Mouse (Mus musculus) hindbrain, embryonic 15.5 days (tissue): ENCODE results near the gene Asb17. TPM values are rescaled to one million over a fixed set of nuclear protein-coding genes. Genes with fewer than 3 reads are reported as not detected.

Source experiments
- ATAC-seq: fragments of 200-750 bp; cut with Nextera tagmentation; 2 replicates; pipeline ENCODE4 v1.8.0; 2017; ENCODE audit warnings: low read depth, moderate number of reproducible peaks, moderate TSS enrichment; ENCODE audit not compliant: low FRiP score
- H3K27ac ChIP-seq: fragments of 300-500 bp; sonication (generic); replicated peaks from 2 replicates; pipeline ENCODE4 v1.5.1; 2015; ENCODE audit warnings: mild to moderate bottlenecking, inconsistent platforms
- H3K27me3 ChIP-seq: fragments of 300-500 bp; sonication (generic); 2 replicates; pipeline ENCODE4 v1.6.1; 2015; ENCODE audit warnings: control low read depth, inconsistent platforms
- H3K36me3 ChIP-seq: fragments of 300-500 bp; sonication (generic); 2 replicates; pipeline ENCODE4 v1.6.1; 2015; ENCODE audit warnings: control low read depth, inconsistent platforms
- H3K4me1 ChIP-seq: fragments of 300-500 bp; sonication (generic); replicated peaks from 2 replicates; pipeline ENCODE4 v1.6.1; 2015; ENCODE audit warnings: control low read depth, inconsistent platforms
- H3K4me2 ChIP-seq: fragments of 300-500 bp; sonication (generic); 2 replicates; pipeline ENCODE4 v1.6.1; 2015; ENCODE audit warnings: moderate library complexity, mild to moderate bottlenecking, inconsistent platforms
- H3K4me3 ChIP-seq: fragments of 300-500 bp; sonication (generic); 2 replicates; pipeline ENCODE4 v1.5.1; 2015; ENCODE audit warnings: mild to moderate bottlenecking, inconsistent platforms
- H3K9ac ChIP-seq: fragments of 300-500 bp; sonication (generic); 2 replicates; pipeline ENCODE4 v1.6.1; 2015; ENCODE audit warnings: inconsistent platforms
- H3K9me3 ChIP-seq: fragments of 300-500 bp; sonication (generic); 2 replicates; pipeline ENCODE4 v1.6.1; 2016; ENCODE audit warnings: control low read depth, inconsistent platforms
- WGBS: fragments of 180-500 bp; shearing (Covaris S2); methylation state at CpG from one replicate; pipeline ENCODE4 v1.1.7; 2015; 5-methylcytosine and 5-hydroxymethylcytosine counted together
- polyA plus RNA-seq: library from polyadenylated mRNA; unstranded; fragments of >200 nt; fragmentation: Nextera tagmentation; extraction: Ambion mirVana; gene quantifications from 2 replicates; pipeline ENCODE4 v1.2.1, GENCODE M21; 2015

Asb17 gene
- 0.09 and 0.17 TPM in 2 replicates for polyA plus RNA-seq

DNA sequence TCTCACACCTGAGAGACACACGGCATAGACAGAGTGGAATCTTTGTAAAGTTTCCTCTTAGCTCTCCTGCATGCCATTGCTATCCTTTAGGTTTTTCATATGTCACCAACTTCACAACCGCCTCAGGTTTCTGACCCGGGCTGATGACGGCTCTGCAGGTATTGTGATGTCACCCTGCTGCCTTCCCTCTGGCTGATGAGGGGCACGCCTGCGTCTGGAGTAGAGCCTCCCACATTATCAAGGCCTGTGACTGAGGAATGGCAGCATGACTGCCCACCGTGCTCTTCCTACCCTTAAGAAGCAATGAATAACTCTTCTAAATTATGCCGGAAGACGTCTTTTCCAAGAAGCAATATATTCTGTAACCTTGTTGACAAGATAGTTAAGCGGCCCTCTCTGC is at the start of gene Asb17:
Gene Asb17 (plus strand): TSS at position 180 of the 400 bp plus-strand sequence.
- no peak within 1 kb of the TSS for H3K4me2 ChIP-seq

DNA sequence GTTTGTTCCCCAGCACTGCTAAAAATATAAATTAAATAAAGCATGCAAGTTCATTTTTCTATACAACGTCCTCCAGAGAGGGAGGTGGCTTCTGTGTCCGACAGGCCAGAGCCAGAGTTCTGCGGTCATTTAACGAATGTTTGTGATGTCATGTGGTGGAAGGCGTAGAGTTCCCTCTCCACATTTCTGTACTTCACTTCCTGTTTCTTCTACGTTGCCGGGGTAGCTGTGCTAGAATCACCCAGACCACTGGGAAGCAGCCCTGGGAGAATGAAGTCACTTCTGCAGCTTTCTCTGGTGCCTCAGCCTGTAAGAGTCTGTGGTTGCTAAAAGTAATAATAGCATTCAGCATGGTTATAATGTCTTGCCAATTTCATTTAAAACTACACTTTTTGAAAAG is 46.4 kb upstream of the Asb17 start:
- 82% methylated on average over 7 of the region's 7 CpGs for WGBS
- no peak for ATAC-seq

More for the DNA sequence above, at the start of gene Asb17:
- Histone ChIP-seq H3K27me3 (no peaks in the 10 kb centered on the region), H3K9ac (no peak within 1 kb of the TSS), H3K27ac (no peak within 1 kb of the TSS), H3K4me1 (no peaks in the 10 kb centered on the region), H3K4me3 (no peak within 1 kb of the TSS), H3K36me3 (no peaks in the 10 kb centered on the region), H3K9me3 (no peaks in the 10 kb centered on the region)
- no peak for ATAC-seq
- WGBS: 87% methylated on average over 10 of the region's 10 CpGs

GRCm38 (mm10) chr3:153799603-153800002 is 44.4 kb upstream of the Asb17 start:
- no peak for ATAC-seq
- H3K27ac ChIP-seq: no peak overlapping the region
- H3K4me1 ChIP-seq: no peaks in the 10 kb centered on the region
- no peaks in the 10 kb centered on the region for H3K27me3 ChIP-seq
- H3K4me2 ChIP-seq: no peak overlapping the region
- H3K9me3 ChIP-seq: no peaks in the 10 kb centered on the region
- no peak overlapping the region for H3K4me3 ChIP-seq
- 93% methylated on average over 11 of the region's 11 CpGs for WGBS
- H3K36me3 ChIP-seq: no peaks in the 10 kb centered on the region
- H3K9ac ChIP-seq: no peak overlapping the region

More for the DNA sequence above, 46.4 kb upstream of the Asb17 start:
- Histone ChIP-seq H3K9ac (no peak overlapping the region), H3K27ac (no peak overlapping the region), H3K4me3 (no peak overlapping the region), H3K4me1 (no peaks in the 10 kb centered on the region), H3K4me2 (no peak overlapping the region), H3K27me3 (no peaks in the 10 kb centered on the region), H3K9me3 (no peaks in the 10 kb centered on the region), H3K36me3 (no peaks in the 10 kb centered on the region)

DNA sequence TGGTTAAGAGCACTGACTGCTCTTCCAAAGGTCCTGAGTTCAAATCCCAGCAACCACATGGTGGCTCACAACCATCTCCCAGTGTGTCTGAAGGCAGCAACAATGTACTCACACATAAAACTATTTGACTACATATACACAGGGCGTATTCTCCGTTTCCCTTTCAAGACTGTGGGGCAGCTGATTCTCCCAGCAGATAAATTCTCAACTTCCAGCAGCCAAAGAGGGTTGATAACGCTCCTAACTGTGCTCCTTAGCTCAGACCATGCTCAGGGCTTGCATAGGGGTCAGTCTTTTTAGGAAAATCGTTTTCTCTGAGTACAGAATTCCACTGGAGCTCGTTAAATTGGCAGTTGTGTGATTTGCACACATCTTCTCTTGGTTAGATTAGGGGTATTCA is 43.3 kb upstream of the Asb17 start:
- WGBS: 85% methylated on average over 5 of the region's 5 CpGs
- H3K27ac ChIP-seq: no peak overlapping the region
- no peaks in the 10 kb centered on the region for H3K4me1 ChIP-seq
- no peaks in the 10 kb centered on the region for H3K27me3 ChIP-seq
- no peaks in the 10 kb centered on the region for H3K36me3 ChIP-seq
- no peak overlapping the region for H3K4me2 ChIP-seq
- no peaks in the 10 kb centered on the region for H3K9me3 ChIP-seq
- ATAC-seq: no peak
- no peak overlapping the region for H3K9ac ChIP-seq
- no peak overlapping the region for H3K4me3 ChIP-seq

DNA sequence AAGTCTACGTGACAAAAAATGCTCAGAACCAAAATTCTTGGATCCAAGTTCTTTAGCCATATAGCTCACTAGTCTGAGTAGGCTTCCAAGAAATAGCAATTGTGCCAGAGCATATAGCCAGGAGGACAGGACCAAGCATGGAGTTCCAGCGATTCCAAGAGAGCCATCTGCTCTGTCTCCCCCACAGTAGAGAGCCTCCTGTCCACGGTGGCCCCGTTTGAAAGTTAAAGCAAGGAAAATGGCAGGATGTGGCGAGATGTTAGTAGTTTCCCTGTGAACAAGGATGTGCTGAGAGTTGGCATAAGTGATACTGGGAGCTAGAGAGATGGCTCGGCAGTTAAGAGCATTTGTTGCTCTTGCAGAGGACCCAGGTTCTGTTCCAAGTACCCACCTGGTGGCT is 42.5 kb upstream of the Asb17 start:
- H3K9ac ChIP-seq: no peak overlapping the region
- no peaks in the 10 kb centered on the region for H3K27me3 ChIP-seq
- 90% methylated on average over 6 of the region's 6 CpGs for WGBS
- no peak overlapping the region for H3K4me2 ChIP-seq
- no peak overlapping the region for H3K4me3 ChIP-seq
- no peaks in the 10 kb centered on the region for H3K36me3 ChIP-seq
- peaks cover 6% of the 10 kb centered on the region for H3K4me1 ChIP-seq
- H3K9me3 ChIP-seq: no peaks in the 10 kb centered on the region
- no peak for ATAC-seq
- H3K27ac ChIP-seq: no peak overlapping the region

- Histone ChIP-seq H3K9ac (no peak overlapping the region), H3K4me2 (no peak overlapping the region), H3K36me3 (no peaks in the 10 kb centered on the region), H3K9me3 (no peaks in the 10 kb centered on the region), H3K27me3 (no peaks in the 10 kb centered on the region), H3K4me1 (peaks cover 7% of the 10 kb centered on the region), H3K27ac (no peak overlapping the region), H3K4me3 (no peak overlapping the region)
- 92% methylated on average over 5 of the region's 5 CpGs for WGBS
- ATAC-seq: no peak
Measured at GRCm38 (mm10) chr3:153802640-153803039, 41.4 kb upstream of the Asb17 start.

DNA sequence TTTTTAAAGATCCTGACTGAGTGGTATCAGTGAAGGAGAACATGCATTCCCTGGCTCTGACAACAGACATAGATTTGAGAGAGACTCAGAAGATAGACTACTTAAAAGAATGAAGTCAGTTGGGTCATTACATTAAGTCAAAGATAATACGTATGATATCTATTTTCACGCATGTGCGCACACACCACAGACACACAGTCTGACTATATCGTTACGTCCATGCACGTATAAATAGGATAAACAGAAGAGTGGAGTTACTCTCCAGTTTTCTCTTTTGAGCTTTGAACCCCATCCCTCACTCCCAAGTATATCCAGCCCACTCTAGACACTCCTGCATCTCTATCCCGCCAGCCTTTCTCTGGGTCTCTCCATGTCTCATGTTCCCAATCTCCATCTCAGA is 40.0 kb upstream of the Asb17 start:
- 89% methylated on average over 7 of the region's 7 CpGs for WGBS
- no peak for ATAC-seq
- Histone ChIP-seq H3K36me3 (no peaks in the 10 kb centered on the region), H3K9ac (no peak overlapping the region), H3K27me3 (no peaks in the 10 kb centered on the region), H3K4me3 (no peak overlapping the region), H3K27ac (no peak overlapping the region), H3K4me1 (peaks cover 7% of the 10 kb centered on the region), H3K4me2 (no peak overlapping the region), H3K9me3 (no peaks in the 10 kb centered on the region)

- H3K27me3 ChIP-seq: no peaks in the 10 kb centered on the region
- H3K27ac ChIP-seq: no peak overlapping the region
- no peak overlapping the region for H3K9ac ChIP-seq
- no peaks in the 10 kb centered on the region for H3K9me3 ChIP-seq
- 0 out of 2 replicates have a peak overlapping the region, but pooled peaks have one; percentile 24 for H3K4me2 ChIP-seq
- WGBS: 36% methylated on average over 14 of the region's 14 CpGs
- H3K36me3 ChIP-seq: no peaks in the 10 kb centered on the region
- H3K4me3 ChIP-seq: no peak overlapping the region
- peaks cover 10% of the 10 kb centered on the region for H3K4me1 ChIP-seq
- ATAC-seq: peak; percentile 90
Measured at GRCm38 (mm10) chr3:153806077-153806772, 37.8 kb upstream of the Asb17 start.

DNA sequence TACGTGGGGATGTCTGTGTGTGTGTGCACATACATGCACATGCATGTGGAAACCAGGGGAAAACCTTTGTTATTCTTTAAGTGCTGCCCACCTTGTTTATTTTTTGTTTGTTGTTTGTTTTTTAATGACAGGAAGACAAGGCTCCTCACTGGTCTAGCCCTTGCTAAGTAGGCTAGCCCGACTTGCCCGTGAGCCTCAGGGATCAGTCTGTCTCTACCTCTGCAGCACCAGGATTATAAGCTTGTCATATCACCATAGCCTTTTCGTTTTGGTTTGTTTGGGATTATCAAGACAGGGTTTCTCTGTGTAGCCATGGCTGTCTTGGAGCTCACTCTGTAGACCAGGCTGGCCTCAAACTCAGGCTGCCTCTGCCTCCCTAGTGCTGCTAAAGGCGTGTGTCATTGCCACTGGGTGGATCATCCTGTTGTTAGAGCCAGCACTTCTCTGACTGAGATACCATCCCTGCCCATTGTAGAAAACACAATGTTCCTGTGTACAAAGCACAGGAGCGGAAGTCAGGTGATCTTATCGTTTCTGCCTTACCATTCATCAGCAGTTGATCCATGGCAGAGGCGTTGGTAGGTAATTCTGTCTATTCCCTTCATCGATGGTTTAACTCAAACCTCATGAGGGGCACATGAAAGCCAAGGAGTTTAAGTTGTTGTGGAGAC is 37.1 kb upstream of the Asb17 start:
- WGBS: 89% methylated on average over 9 of the region's 9 CpGs
- Histone ChIP-seq H3K4me2 (no peak overlapping the region), H3K27me3 (no peaks in the 10 kb centered on the region), H3K4me1 (peaks cover 10% of the 10 kb centered on the region), H3K4me3 (no peak overlapping the region), H3K9ac (no peak overlapping the region), H3K9me3 (no peaks in the 10 kb centered on the region), H3K27ac (no peak overlapping the region), H3K36me3 (no peaks in the 10 kb centered on the region)
- peak; percentile 16; the same call in 1 of the 2 replicates for ATAC-seq

- H3K4me3 ChIP-seq: no peak overlapping the region
- H3K36me3 ChIP-seq: no peaks in the 10 kb centered on the region
- no peak overlapping the region for H3K9ac ChIP-seq
- no peaks in the 10 kb centered on the region for H3K9me3 ChIP-seq
- no peaks in the 10 kb centered on the region for H3K27me3 ChIP-seq
- H3K4me2 ChIP-seq: no peak overlapping the region
- 92% methylated on average over 9 of the region's 9 CpGs for WGBS
- H3K4me1 ChIP-seq: peaks cover 14% of the 10 kb centered on the region
- no peak overlapping the region for H3K27ac ChIP-seq
- ATAC-seq: no peak
Measured at GRCm38 (mm10) chr3:153807444-153808149, 36.4 kb upstream of the Asb17 start.

- Histone ChIP-seq H3K36me3 (no peaks in the 10 kb centered on the region), H3K4me3 (no peak overlapping the region), H3K9ac (no peak overlapping the region), H3K9me3 (no peaks in the 10 kb centered on the region), H3K4me1 (peaks cover 14% of the 10 kb centered on the region), H3K27ac (no peak overlapping the region), H3K4me2 (no peak overlapping the region), H3K27me3 (no peaks in the 10 kb centered on the region)
- 78% methylated on average over 13 of the region's 13 CpGs for WGBS
- no peak for ATAC-seq
Measured at GRCm38 (mm10) chr3:153808406-153808805, 35.6 kb upstream of the Asb17 start.

GRCm38 (mm10) chr3:153814026-153814425 is 30.0 kb upstream of the Asb17 start:
- Histone ChIP-seq H3K4me1 (peaks cover 7% of the 10 kb centered on the region), H3K9ac (no peak overlapping the region), H3K27ac (no peak overlapping the region), H3K36me3 (no peaks in the 10 kb centered on the region), H3K4me3 (no peak overlapping the region), H3K27me3 (no peaks in the 10 kb centered on the region), H3K9me3 (no peaks in the 10 kb centered on the region), H3K4me2 (no peak overlapping the region)
- 92% methylated on average over 8 of the region's 8 CpGs for WGBS
- ATAC-seq: no peak
